Mouse (Mus musculus) hindbrain, postnatal 0 days (tissue): ENCODE measurements around the gene Inhbc. TPM values are rescaled to one million over a fixed set of nuclear protein-coding genes. Genes with fewer than 3 reads are reported as not detected.

ENCODE experiments used
- ATAC-seq: fragments of 200-750 bp; cut with Nextera tagmentation; 2 replicates; pipeline ENCODE4 v1.8.0; 2017; ENCODE audit warnings: mild to moderate bottlenecking, moderate TSS enrichment, moderate library complexity
- DNase-seq: peaks from one replicate; pipeline ENCODE4 v3.0.0-alpha.2; 2015; ENCODE audit warnings: low spot score
- H3K27ac ChIP-seq: fragments of 300-500 bp; sonication (generic); 2 replicates; pipeline ENCODE4 v1.5.1; 2014; ENCODE audit warnings: mild to moderate bottlenecking
- H3K27me3 ChIP-seq: fragments of 300-500 bp; sonication (generic); 2 replicates; pipeline ENCODE4 v1.6.1; 2014; ENCODE audit warnings: low read length, mixed read lengths; ENCODE audit not compliant: insufficient read depth
- H3K36me3 ChIP-seq: fragments of 300-500 bp; sonication (generic); 2 replicates; pipeline ENCODE4 v1.6.1; 2014; ENCODE audit warnings: low read length, mixed read lengths; ENCODE audit not compliant: insufficient read depth
- H3K4me1 ChIP-seq: fragments of 300-500 bp; sonication (generic); 2 replicates; pipeline ENCODE4 v1.6.1; 2014; ENCODE audit warnings: antibody characterized with exemption, low read length, mixed read lengths; ENCODE audit not compliant: insufficient read depth
- H3K4me2 ChIP-seq: fragments of 300-500 bp; sonication (generic); 2 replicates; pipeline ENCODE4 v1.6.1; 2014; ENCODE audit warnings: low read depth, mild to moderate bottlenecking, low read length, moderate library complexity, mixed read lengths
- H3K4me3 ChIP-seq: fragments of 300-500 bp; sonication (generic); 2 replicates; pipeline ENCODE4 v1.5.1; 2014; ENCODE audit warnings: low read length
- H3K9ac ChIP-seq: fragments of 300-500 bp; sonication (generic); replicated peaks from 2 replicates; pipeline ENCODE4 v1.6.1; 2014; ENCODE audit warnings: mild to moderate bottlenecking, low read length, moderate library complexity, mixed read lengths
- H3K9me3 ChIP-seq: fragments of 300-500 bp; sonication (generic); 2 replicates; pipeline ENCODE4 v1.6.1; 2016; ENCODE audit warnings: low read length, mixed read lengths
- CTCF ChIP-seq: IDR thresholded peaks from 2 replicates; pipeline ENCODE4 v1.5.1; 2016; ENCODE audit warnings: antibody characterized with exemption, control low read depth, low read depth
- WGBS: fragments of 180-500 bp; shearing (Covaris S2); extraction: QIAGEN DNeasy Blood & Tissue Kit; methylation state at CpG from one replicate; pipeline ENCODE4 v1.1.7; 2014; 5-methylcytosine and 5-hydroxymethylcytosine counted together
- polyA plus RNA-seq: library from polyadenylated mRNA; unstranded; fragments of >200 nt; fragmentation: Nextera tagmentation; extraction: Ambion mirVana; gene quantifications from 2 replicates; pipeline ENCODE4 v1.2.1, GENCODE M21; 2015
- total RNA-seq: library from RNA; depleted of rRNA; stranded (reverse); fragments of >200 nt; gene quantifications from 2 replicates; pipeline ENCODE4 v1.2.3, GENCODE M21; 2014

The Inhbc gene
- total and polyA plus RNA-seq, 2 experiments from 2014 or later, result not detected

- H3K4me3 ChIP-seq, result no peak overlapping the region
- no peaks in the 10 kb centered on the region for H3K4me1 ChIP-seq
- ATAC-seq, result no peak
- peaks cover 32% of the 10 kb centered on the region for H3K27me3 ChIP-seq
- H3K9me3 ChIP-seq, result no peaks in the 10 kb centered on the region
- no peaks in the 10 kb centered on the region for H3K36me3 ChIP-seq
- no peak overlapping the region for H3K27ac ChIP-seq
- WGBS, result 72% methylated on average over 7 of the region's 7 CpGs
- no peak for TF ChIP-seq CTCF
- H3K4me2 ChIP-seq, result no peak overlapping the region
- H3K9ac ChIP-seq, result no peak overlapping the region
- DNase-seq, result no peak
These were observed 40.0 kb downstream of the Inhbc start for GRCm38 (mm10) chr10:127330212-127330611.

- DNase-seq, result no peak
- ATAC-seq, result no peak
- no peak overlapping the region for H3K4me2 ChIP-seq
- H3K9me3 ChIP-seq, result no peaks in the 10 kb centered on the region
- peaks cover 46% of the 10 kb centered on the region for H3K27me3 ChIP-seq
- 51% methylated on average over 18 of the region's 18 CpGs for WGBS
- H3K9ac ChIP-seq, result no peak overlapping the region
- no peaks in the 10 kb centered on the region for H3K4me1 ChIP-seq
- H3K36me3 ChIP-seq, result no peaks in the 10 kb centered on the region
- no peak for TF ChIP-seq CTCF
- no peak overlapping the region for H3K4me3 ChIP-seq
- no peak overlapping the region for H3K27ac ChIP-seq
These were observed 42.6 kb downstream of the Inhbc start for GRCm38 (mm10) chr10:127327461-127328145.

GRCm38 (mm10) chr10:127326828-127327227 lies 43.4 kb downstream of the Inhbc start:
- peak; percentile 3; the same call in 1 of the 2 replicates for ATAC-seq
- 4% methylated on average over 29 of the region's 29 CpGs for WGBS

GRCm38 (mm10) chr10:127326017-127326801 lies 44.0 kb downstream of the Inhbc start:
- peak overlapping the region; percentile 1; the same call in 1 of the 2 replicates for H3K9ac ChIP-seq
- peak overlapping the region; percentile 63 for H3K4me2 ChIP-seq

More at GRCm38 (mm10) chr10:127326828-127327227, 43.4 kb downstream of the Inhbc start:
- Histone ChIP-seq H3K9ac (peak overlapping the region; percentile 1; the same call in 1 of the 2 replicates), H3K27me3 (peaks cover 46% of the 10 kb centered on the region), H3K4me3 (peak overlapping the region; percentile 35), H3K4me2 (peak overlapping the region; percentile 63), H3K9me3 (no peaks in the 10 kb centered on the region), H3K27ac (no peak overlapping the region), H3K4me1 (no peaks in the 10 kb centered on the region), H3K36me3 (no peaks in the 10 kb centered on the region)
- TF ChIP-seq CTCF, result no peak
- no peak for DNase-seq

GRCm38 (mm10) chr10:127325454-127326016 lies 44.7 kb downstream of the Inhbc start:
- Histone ChIP-seq H3K4me2 (peak overlapping the region; percentile 63), H3K27me3 (peaks cover 46% of the 10 kb centered on the region), H3K9ac (no peak overlapping the region), H3K4me3 (no peak overlapping the region), H3K36me3 (no peaks in the 10 kb centered on the region), H3K4me1 (no peaks in the 10 kb centered on the region), H3K9me3 (no peaks in the 10 kb centered on the region), H3K27ac (no peak overlapping the region)
- 39% methylated on average over 14 of the region's 14 CpGs for WGBS
- TF ChIP-seq CTCF, result no peak
- ATAC-seq (no peak), DNase-seq (no peak)

More at GRCm38 (mm10) chr10:127326017-127326801, 44.0 kb downstream of the Inhbc start:
- DNase-seq (no peak), ATAC-seq (peak; percentile 10; the same call in 1 of the 2 replicates)
- Histone ChIP-seq H3K9me3 (no peaks in the 10 kb centered on the region), H3K36me3 (no peaks in the 10 kb centered on the region), H3K4me3 (peak overlapping the region; percentile 35), H3K27me3 (peaks cover 46% of the 10 kb centered on the region), H3K4me1 (no peaks in the 10 kb centered on the region), H3K27ac (no peak overlapping the region)
- no peak for TF ChIP-seq CTCF
- WGBS, result under 1% methylated on average over 54 of the region's 54 CpGs

- Histone ChIP-seq H3K9me3 (no peaks in the 10 kb centered on the region), H3K4me1 (no peaks in the 10 kb centered on the region), H3K36me3 (no peaks in the 10 kb centered on the region), H3K27ac (no peak overlapping the region), H3K27me3 (peaks cover 46% of the 10 kb centered on the region), H3K4me3 (no peak overlapping the region), H3K9ac (no peak overlapping the region), H3K4me2 (no peak overlapping the region)
- TF ChIP-seq CTCF, result peak; percentile 62
- DNase-seq (peak; percentile 62), ATAC-seq (no peak)
- 14% methylated on average over 7 of the region's 7 CpGs for WGBS
These were observed 45.7 kb downstream of the Inhbc start for GRCm38 (mm10) chr10:127324495-127324894.
